Mouse (Mus musculus) midbrain, embryonic 16.5 days (tissue): ENCODE data around the gene Ywhaq. TPM values are rescaled to one million over a fixed set of nuclear protein-coding genes. Genes with fewer than 3 reads are reported as not detected.
"Not testable (repeated sequence)": the region's sequence is repeated elsewhere in the genome, so short reads cannot be mapped to it uniquely, and the experiment has no call there.

Source experiments
- ATAC-seq: fragments of 200-750 bp; cut with Nextera tagmentation; 2 replicates; pipeline ENCODE4 v1.8.0; 2017; ENCODE audit warnings: moderate TSS enrichment
- H3K27ac ChIP-seq: fragments of 300-500 bp; sonication (generic); 2 replicates; pipeline ENCODE4 v1.5.1; 2014; ENCODE audit warnings: mild to moderate bottlenecking, low read length, mixed read lengths
- H3K27me3 ChIP-seq: fragments of 300-500 bp; sonication (generic); 2 replicates; pipeline ENCODE4 v1.6.1; 2014; ENCODE audit warnings: low read depth, low read length, mixed read lengths; ENCODE audit not compliant: control insufficient read depth, insufficient read depth
- H3K36me3 ChIP-seq: fragments of 300-500 bp; sonication (generic); 2 replicates; pipeline ENCODE4 v1.6.1; 2014; ENCODE audit warnings: mild to moderate bottlenecking, low read length, moderate library complexity, mixed read lengths; ENCODE audit not compliant: control insufficient read depth, insufficient read depth
- H3K4me1 ChIP-seq: fragments of 300-500 bp; sonication (generic); 2 replicates; pipeline ENCODE4 v1.6.1; 2014; ENCODE audit warnings: mild to moderate bottlenecking, low read length, mixed read lengths; ENCODE audit not compliant: control insufficient read depth, insufficient read depth
- H3K4me2 ChIP-seq: fragments of 300-500 bp; sonication (generic); 2 replicates; pipeline ENCODE4 v1.6.1; 2014; ENCODE audit warnings: mild to moderate bottlenecking, low read length, mixed read lengths
- H3K4me3 ChIP-seq: fragments of 300-500 bp; sonication (generic); 2 replicates; pipeline ENCODE4 v1.5.1; 2014; ENCODE audit warnings: low read depth, mild to moderate bottlenecking, low read length, moderate library complexity, mixed read lengths
- H3K9ac ChIP-seq: fragments of 300-500 bp; sonication (generic); 2 replicates; pipeline ENCODE4 v1.6.1; 2014; ENCODE audit warnings: low read depth, low read length, mixed read lengths
- H3K9me3 ChIP-seq: fragments of 300-500 bp; sonication (generic); replicated peaks from 2 replicates; pipeline ENCODE4 v1.6.1; 2014; ENCODE audit warnings: mild to moderate bottlenecking, low read length, mixed read lengths; ENCODE audit not compliant: control insufficient read depth, poor library complexity, severe bottlenecking
- WGBS: fragments of 180-500 bp; shearing (Covaris S2); extraction: QIAGEN DNeasy Blood & Tissue Kit; methylation state at CpG from one replicate; pipeline ENCODE4 v1.1.7; 2014; 5-methylcytosine and 5-hydroxymethylcytosine counted together
- polyA plus RNA-seq: library from polyadenylated mRNA; unstranded; fragments of >200 nt; fragmentation: Nextera tagmentation; extraction: Ambion mirVana; gene quantifications from 2 replicates; pipeline ENCODE4 v1.2.1, GENCODE M21; 2015

Gene Ywhaq
- polyA plus RNA-seq, 1 experiment from 2014 or later: 1,279 TPM

DNA sequence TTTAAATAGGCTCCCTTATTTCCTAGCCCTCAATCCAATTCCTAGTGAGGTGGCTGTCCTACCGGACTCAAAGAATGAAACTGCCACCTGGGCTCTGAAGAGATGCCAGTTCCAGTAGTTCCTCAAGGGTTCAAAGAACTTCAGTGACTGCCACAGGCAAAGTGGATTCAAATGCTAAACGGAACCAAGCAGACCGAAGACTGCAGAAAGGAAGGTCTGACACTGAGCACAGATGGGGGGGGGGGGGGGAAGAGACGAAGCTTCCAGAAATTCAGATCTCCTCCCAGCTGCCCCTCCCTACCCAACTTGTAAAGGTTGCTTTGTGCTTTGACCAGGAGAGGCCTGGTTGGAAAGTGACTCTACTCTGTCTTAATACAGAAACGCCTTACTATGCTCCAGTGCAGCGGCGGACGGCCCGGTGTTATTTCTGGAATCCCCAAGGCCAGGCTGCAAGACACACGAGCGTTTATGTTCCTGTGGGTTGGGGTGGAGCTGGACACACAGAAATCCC, 1.2 kb upstream of the Ywhaq start:
- WGBS: 26% methylated on average over 10 of the region's 11 CpGs
- ATAC-seq: no peak
- Histone ChIP-seq H3K4me3 (peak overlapping the region; percentile 88), H3K9ac (peak overlapping the region; percentile 88), H3K9me3 (no peaks in the 10 kb centered on the region), H3K27me3 (no peaks in the 10 kb centered on the region), H3K4me2 (peak overlapping the region; percentile 74), H3K36me3 (no peaks in the 10 kb centered on the region), H3K4me1 (peaks cover 23% of the 10 kb centered on the region), H3K27ac (peak overlapping the region; percentile 100)

- 6% methylated on average over 10 of the region's 10 CpGs for WGBS
Measured at GRCm38 (mm10) chr12:21418083-21418482, 646 bp upstream of the Ywhaq start.

GRCm38 (mm10) chr12:21416506-21416905, 931 bp downstream of the Ywhaq start:
- H3K4me1 ChIP-seq: peaks cover 23% of the 10 kb centered on the region
- peaks cover 17% of the 10 kb centered on the region for H3K36me3 ChIP-seq
- ATAC-seq: no peak
- peak overlapping the region; percentile 93 for H3K4me2 ChIP-seq
- H3K9me3 ChIP-seq: no peaks in the 10 kb centered on the region
- H3K27ac ChIP-seq: peak overlapping the region; percentile 76
- no peaks in the 10 kb centered on the region for H3K27me3 ChIP-seq
- peak overlapping the region; percentile 73 for H3K9ac ChIP-seq
- peak overlapping the region; percentile 88 for H3K4me3 ChIP-seq
- WGBS: 0% methylated on average over 13 of the region's 15 CpGs

More at GRCm38 (mm10) chr12:21418083-21418482, 646 bp upstream of the Ywhaq start:
- peak overlapping the region; percentile 74 for H3K4me2 ChIP-seq
- H3K27me3 ChIP-seq: no peaks in the 10 kb centered on the region
- H3K9me3 ChIP-seq: no peaks in the 10 kb centered on the region
- H3K36me3 ChIP-seq: peaks cover 5% of the 10 kb centered on the region; the same call in 1 of the 2 replicates
- H3K4me1 ChIP-seq: peaks cover 23% of the 10 kb centered on the region
- ATAC-seq: no peak
- peak overlapping the region; percentile 100 for H3K27ac ChIP-seq
- peak overlapping the region; percentile 88 for H3K4me3 ChIP-seq
- H3K9ac ChIP-seq: peak overlapping the region; percentile 88

DNA sequence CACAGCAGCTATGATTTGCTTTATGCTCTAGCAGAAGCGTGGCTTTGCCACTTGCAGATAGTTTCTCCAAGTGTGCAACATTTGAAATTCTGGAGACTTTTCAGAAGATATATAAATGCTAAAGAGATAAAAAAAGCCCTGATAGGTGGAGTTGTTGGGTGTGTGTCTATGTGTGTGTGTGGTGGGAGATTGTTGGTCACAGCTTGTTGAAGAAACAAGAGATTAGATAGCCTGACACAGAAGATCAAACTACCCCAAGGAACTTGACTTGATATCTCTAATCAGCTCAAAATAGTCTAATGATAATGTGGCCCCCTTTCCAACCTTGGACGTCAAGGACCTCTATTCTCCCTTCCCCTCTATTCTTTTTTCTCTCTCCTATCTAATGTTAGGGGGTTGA, 6.8 kb downstream of the Ywhaq start:
- H3K27ac ChIP-seq: no peak overlapping the region
- 100% methylated on average over 2 of the region's 2 CpGs for WGBS
- peaks cover 14% of the 10 kb centered on the region for H3K4me1 ChIP-seq
- no peaks in the 10 kb centered on the region for H3K27me3 ChIP-seq
- H3K4me3 ChIP-seq: no peak overlapping the region
- no peak overlapping the region for H3K4me2 ChIP-seq
- H3K9ac ChIP-seq: no peak overlapping the region
- ATAC-seq: no peak
- H3K9me3 ChIP-seq: no peaks in the 10 kb centered on the region; the same call in 1 of the 2 replicates
- H3K36me3 ChIP-seq: peaks cover 51% of the 10 kb centered on the region

GRCm38 (mm10) chr12:21409651-21410050, 7.8 kb downstream of the Ywhaq start:
- no peak overlapping the region for H3K4me2 ChIP-seq
- peaks cover 51% of the 10 kb centered on the region for H3K36me3 ChIP-seq
- no peak overlapping the region for H3K27ac ChIP-seq
- ATAC-seq: no peak
- no peak overlapping the region for H3K9ac ChIP-seq
- H3K4me1 ChIP-seq: peaks cover 6% of the 10 kb centered on the region
- WGBS: 98% methylated on average over 3 of the region's 3 CpGs
- no peaks in the 10 kb centered on the region; the same call in 1 of the 2 replicates for H3K9me3 ChIP-seq
- H3K27me3 ChIP-seq: no peaks in the 10 kb centered on the region
- no peak overlapping the region for H3K4me3 ChIP-seq

DNA sequence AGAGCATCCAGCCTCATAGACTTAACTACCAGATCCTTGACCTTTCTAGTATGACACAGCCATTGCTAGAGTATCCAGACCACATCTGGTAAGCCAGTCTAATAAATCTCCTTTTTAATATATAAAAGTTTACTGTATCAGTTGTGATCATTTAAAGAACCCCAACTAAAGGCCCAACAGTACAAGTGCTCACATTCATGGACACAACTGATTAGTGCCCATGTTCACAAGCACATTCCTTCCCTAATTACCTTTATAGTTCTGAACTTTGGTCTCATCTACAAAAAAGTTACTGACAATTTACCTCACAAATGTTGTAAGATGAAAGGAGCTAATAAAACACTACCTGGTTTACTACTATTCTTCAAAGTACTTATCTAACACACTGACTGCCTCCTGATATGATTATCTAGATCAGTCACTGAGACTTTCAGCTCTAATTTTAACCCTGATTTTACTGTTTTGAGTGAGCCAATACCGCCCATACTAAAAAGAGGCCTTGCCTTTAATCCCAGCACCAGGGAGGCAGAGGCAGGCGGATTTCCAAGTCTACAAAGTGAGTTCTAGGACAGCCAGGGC, 8.6 kb downstream of the Ywhaq start:
- no peak for ATAC-seq
- H3K4me2 ChIP-seq: no peak overlapping the region
- H3K9me3 ChIP-seq: no peaks in the 10 kb centered on the region; the same call in 1 of the 2 replicates
- no peak overlapping the region for H3K4me3 ChIP-seq
- H3K27ac ChIP-seq: no peak overlapping the region
- peaks cover 51% of the 10 kb centered on the region for H3K36me3 ChIP-seq
- H3K27me3 ChIP-seq: no peaks in the 10 kb centered on the region
- no peaks in the 10 kb centered on the region for H3K4me1 ChIP-seq
- WGBS: 97% methylated on average over 2 of the region's 2 CpGs
- no peak overlapping the region for H3K9ac ChIP-seq

DNA sequence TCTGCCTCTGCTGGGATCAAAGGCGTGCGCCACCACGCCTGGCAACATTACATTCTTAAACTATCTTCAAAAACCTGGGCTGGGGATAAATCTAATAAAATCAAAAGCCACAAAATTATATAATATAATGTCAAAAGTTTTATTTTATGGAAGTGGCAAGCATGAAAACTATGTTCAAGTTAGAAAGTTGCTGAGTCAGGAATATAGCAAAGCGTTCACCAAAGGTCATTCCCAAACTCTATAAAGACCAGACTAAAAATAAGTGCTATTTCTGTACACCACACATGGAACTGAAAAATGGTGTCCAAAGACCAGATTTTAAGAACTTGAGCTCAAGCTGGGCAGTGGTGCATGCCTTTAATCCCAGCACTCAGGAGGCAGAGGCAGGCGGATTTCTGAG, 14.7 kb downstream of the Ywhaq start:
- Histone ChIP-seq H3K27me3 (no peaks in the 10 kb centered on the region), H3K36me3 (peaks cover 9% of the 10 kb centered on the region), H3K4me1 (no peaks in the 10 kb centered on the region), H3K9me3 (no peaks in the 10 kb centered on the region), H3K9ac (no peak overlapping the region), H3K27ac (no peak overlapping the region), H3K4me3 (no peak overlapping the region), H3K4me2 (no peak overlapping the region)
- 97% methylated on average over 5 of the region's 5 CpGs for WGBS
- no peak for ATAC-seq

GRCm38 (mm10) chr12:21386201-21386600, 31.2 kb downstream of the Ywhaq start:
- no peaks in the 10 kb centered on the region for H3K4me1 ChIP-seq
- no peak overlapping the region for H3K9ac ChIP-seq
- no peak overlapping the region for H3K4me2 ChIP-seq
- 99% methylated on average over 2 of the region's 2 CpGs for WGBS
- no peaks in the 10 kb centered on the region for H3K9me3 ChIP-seq
- ATAC-seq: no peak
- peaks cover 15% of the 10 kb centered on the region for H3K36me3 ChIP-seq
- H3K4me3 ChIP-seq: no peak overlapping the region
- H3K27me3 ChIP-seq: no peaks in the 10 kb centered on the region
- H3K27ac ChIP-seq: no peak overlapping the region

DNA sequence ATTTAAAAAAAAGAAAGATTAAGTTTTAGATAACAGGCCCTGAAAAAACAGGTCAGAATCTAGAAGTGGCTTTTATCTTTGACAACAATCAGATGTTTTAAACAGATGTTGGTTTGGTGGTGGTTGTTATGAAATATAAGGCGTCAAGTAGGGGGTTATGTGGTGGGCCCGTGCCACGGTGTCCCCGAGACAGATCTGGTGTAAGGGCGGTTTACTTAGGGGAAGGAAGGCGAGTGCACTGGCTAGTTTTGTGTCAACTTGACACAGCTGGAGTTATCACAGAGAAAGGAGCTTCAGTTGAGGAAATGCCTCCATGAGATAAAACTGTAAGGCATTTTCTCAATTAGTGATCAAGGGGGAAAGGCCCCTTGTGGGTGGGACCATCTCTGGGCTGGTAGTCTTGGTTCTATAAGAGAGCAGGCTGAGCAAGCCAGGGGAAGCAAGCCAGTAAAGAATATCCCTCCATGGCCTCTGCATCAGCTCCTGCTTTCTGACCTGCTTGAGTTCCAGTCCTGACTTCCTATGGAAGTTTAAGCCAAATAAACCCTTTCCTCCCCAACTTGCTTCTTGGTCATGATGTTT, 38.6 kb downstream of the Ywhaq start:
- 88% methylated on average over 6 of the region's 6 CpGs for WGBS
- H3K4me1 ChIP-seq, H3K9me3 ChIP-seq, ATAC-seq, H3K27me3 ChIP-seq, H3K27ac ChIP-seq, H3K9ac ChIP-seq, H3K36me3 ChIP-seq, H3K4me3 ChIP-seq, H3K4me2 ChIP-seq: not testable (repeated sequence)
